Mouse (Mus musculus): ENCODE measurements around the gene Fam160a1.
A peak's percentile ranks its signal among the peaks of the same experiment; 100 is the strongest.

Gene Fam160a1

GRCm38 (mm10) chr3:85669844-85670243, 147.2 kb downstream of the Fam160a1 start:
- DNase-seq = no peak

GRCm38 (mm10) chr3:85667683-85668082, 149.4 kb downstream of the Fam160a1 start:
- no peak for DNase-seq

GRCm38 (mm10) chr3:85666736-85667135, 150.4 kb downstream of the Fam160a1 start:
- DNase-seq = no peak

DNA sequence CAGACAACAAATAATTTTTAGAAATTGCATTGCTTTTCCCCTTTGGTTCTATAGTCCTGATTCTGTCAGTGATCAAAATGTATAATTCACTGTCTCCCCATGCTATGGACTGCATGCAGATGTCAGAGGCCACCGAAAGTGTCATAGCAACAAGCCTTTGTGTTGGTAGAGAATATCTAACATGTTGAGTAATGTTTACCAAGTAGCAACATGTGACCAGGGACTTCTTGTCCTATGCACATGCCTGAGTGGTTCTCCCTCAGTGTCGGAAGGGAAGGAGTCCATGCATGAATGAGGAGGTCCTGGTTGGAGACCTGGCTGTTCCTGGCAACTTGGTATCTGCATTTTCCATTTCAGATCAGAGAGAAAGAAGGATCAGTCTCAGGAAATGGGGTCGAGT, 150.9 kb downstream of the Fam160a1 start:
- DNase-seq = no peak

GRCm38 (mm10) chr3:85664591-85665171, 152.4 kb downstream of the Fam160a1 start:
- peak; percentile 84 for DNase-seq

- no peak for DNase-seq
These were observed 153.3 kb downstream of the Fam160a1 start for GRCm38 (mm10) chr3:85663826-85664225.

- no peak for DNase-seq
These were observed 154.9 kb downstream of the Fam160a1 start for GRCm38 (mm10) chr3:85661926-85662813.

DNA sequence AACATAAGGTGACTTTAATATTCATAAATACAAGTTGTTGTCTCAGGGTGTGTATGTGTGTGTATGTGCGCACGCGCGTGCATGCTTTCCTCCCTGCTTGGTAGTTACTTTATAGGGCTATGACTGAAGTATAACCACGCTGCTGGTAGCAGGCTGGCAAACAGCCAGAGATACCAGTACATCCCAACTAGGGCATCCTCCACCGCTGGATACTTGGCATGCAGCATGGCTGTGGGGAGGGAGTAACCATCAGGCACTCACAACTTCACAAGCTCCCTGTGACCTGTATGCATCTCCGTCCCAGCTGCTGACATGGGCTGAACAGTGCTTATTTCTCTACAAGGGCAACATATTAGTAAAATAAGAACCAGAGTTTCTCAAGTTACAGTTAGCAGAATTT, 157.4 kb downstream of the Fam160a1 start:
- no peak for DNase-seq

GRCm38 (mm10) chr3:85655538-85655937, 161.6 kb downstream of the Fam160a1 start:
- no peak for DNase-seq

DNA sequence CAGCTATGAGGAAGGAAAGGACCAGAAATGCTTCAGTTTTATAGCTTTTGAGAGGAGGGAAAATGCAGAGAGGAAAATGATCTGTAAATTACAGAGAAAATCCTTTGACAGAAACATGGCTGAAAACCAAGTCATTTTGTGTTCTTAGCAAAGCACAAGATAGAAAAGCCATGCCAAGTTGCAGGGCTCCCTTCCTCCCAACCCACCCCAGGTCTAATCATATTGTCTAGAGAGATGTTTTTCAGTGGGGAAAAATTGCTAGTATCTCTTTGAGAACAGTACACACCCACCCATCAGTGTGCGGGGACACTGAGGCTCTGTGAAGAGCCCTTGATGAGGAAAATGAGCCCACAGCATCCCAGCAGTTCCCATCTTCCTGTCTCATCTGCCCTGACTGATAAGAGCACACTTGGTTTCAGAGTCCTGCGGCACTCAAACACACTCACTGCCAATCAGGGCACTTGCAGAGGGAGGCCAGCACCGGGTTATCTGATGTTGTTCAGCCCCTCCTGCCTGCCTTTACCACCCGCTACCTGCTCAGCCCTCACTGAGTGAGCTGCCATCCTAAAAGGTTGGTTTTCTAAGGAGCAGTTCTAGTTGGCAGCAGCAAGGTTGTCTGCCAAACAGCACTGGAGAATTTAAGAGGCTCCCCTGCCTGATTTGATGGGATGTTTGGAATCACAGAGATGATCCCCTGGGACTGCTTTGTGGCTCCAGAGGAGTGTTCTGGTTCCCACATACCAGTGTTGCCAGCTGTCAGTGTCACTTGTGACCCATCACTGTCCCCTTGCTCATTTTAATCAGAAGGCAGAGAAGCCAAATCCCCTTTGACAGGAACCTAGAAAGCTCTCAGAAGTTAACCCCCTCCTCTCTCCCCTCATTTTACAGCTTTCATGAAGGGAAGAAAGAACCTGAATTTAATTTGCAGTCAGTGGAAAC, 164.1 kb downstream of the Fam160a1 start:
- no peak for DNase-seq

GRCm38 (mm10) chr3:85649176-85649575, 167.9 kb downstream of the Fam160a1 start:
- DNase-seq = no peak

GRCm38 (mm10) chr3:85645517-85646004, 171.5 kb downstream of the Fam160a1 start:
- no peak for DNase-seq

DNA sequence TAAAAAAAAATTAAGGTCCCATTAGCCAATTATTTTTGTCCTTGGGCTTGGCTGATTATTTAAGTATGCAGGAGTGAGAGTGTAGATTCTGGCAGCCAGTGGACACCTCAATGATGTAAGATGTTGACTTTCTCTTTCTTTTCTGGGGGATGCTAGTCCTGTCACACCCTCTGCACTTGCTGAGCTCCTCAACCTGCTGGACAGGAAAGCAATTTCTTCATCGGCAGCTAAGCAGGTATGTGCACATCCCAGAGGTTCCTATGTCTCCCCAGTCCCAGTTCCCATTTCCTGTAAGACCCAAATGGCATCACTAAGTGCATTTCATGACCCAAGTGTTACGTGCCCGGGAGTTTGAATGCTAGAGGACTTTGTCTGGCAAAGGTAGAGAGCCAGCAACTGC, 172.3 kb downstream of the Fam160a1 start:
- no peak for DNase-seq

GRCm38 (mm10) chr3:85641751-85642150, 175.3 kb downstream of the Fam160a1 start:
- no peak for DNase-seq

DNA sequence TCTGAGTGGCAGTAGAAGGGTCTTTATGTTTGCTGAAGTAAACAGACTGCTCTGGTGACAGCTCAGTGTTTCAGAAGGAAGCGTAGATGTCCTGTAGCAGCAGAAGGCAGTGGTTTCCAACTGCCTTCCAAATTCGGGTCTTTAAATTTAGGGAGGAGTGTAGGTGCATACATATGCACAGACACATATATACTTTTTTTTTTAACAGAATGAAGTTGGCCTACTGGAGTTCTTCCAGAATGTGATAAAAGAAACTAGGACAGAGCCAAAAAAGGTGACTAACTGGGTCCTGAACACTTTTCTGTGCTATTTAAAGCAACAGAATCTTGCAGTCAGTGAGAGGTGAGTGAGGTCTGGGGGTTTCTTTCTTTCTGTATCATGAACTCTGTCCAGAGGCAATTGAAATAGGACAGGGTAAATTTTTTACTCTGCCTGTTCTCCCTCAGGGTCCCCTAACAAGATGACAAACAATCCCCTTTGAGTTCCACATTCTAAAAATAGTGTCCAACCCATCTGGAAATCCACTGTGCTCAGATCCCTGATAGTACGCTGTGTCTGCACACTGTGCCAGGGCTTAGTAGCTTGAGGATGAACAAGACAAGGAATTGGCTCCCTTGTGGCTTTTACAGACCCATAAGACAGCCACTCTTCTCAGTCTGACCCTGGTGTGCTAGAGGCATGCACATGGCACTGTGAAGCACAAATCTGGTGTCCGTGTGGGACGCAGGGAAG, 180.2 kb downstream of the Fam160a1 start:
- DNase-seq = peak; percentile 47

GRCm38 (mm10) chr3:85635591-85635990, 181.5 kb downstream of the Fam160a1 start:
- no peak for DNase-seq

GRCm38 (mm10) chr3:85635126-85635419, 182.0 kb downstream of the Fam160a1 start:
- DNase-seq = no peak

DNA sequence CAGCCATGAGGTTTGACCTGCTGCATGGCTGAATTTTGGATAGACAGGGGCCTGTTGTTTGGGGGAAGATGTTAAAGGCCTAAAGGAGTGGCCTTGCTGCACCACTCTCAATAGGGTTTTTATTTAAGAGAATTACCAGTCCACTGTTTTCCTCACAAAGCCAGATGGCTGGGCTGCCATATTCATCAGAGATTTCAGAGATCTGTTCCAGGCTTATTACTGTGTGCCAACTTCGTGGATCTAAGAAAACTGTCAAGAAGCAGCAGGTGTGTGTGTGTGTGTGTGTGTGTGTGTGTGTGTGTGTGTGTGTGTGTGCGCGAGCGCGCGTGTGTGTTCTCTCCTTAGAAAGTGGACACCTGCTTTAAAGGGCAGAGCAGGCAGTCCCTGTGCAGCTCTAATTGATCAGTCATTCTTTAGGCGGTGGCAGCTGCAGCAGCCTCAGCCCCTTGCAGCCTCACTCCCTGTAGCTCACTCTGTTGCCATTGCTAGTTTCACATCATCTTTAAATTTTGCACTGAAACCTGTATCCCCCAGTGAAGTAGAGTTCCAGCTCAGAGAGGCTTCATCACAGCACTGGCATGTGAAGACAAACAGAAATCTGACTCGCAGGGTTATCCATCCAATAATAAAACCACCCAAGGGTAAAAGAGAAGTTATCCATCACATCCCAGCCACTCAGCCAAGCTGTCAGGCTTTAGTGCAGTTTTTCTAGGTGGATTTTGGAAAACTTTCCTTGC, 182.5 kb downstream of the Fam160a1 start:
- peak; percentile 42 for DNase-seq

DNA sequence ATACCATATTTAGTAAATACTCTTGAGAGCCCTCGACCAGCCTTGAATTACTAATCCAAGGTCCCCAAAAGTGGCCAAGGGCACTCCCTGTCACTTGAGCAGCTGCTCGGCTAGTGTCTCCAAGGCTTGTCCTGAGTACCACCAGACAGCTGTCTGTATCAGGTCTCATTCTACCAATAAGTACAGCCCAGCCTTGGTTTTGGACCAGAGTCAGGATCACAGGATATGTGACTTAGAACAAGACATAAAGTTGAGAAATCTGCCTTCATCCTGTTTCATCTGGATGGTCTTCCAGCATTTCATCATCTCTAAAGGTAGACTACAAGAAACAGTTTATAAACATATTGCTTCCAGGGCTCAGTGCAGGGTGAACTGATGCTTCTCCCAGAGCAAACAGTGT, 183.4 kb downstream of the Fam160a1 start:
- DNase-seq = no peak

DNA sequence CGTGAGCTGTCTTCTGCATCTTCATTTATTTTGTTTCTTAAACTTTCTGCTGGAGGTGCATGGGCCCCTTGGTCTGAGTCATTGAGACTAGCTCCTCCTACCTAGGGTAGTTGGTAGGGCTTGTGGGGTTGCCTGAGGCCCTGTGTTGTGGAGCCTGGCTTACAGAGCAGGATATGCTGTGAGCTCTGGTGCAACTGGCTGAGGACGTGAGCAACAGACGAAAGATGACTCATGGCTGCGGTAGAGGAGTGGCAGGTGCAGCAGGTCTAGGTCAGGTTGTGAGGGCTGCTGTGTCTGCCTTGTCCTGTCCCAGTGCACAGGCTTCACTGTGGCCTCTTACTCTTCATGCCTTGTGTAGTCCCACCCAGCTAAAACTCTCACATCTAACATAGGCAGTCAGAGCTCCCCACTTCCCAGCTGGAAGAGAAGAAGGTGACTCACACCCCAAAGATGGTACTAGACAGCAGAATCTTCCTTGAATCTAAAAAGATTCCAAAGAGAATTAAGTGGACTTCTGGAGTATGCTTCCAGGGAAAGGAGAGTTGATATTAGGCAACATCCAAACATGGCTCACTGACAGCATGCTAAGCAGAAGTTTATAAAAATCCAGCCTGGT, 187.1 kb downstream of the Fam160a1 start:
- DNase-seq = no peak

- no peak for DNase-seq
These were observed 197.3 kb downstream of the Fam160a1 start for GRCm38 (mm10) chr3:85619751-85620150.
